In the genomic region with DNA sequence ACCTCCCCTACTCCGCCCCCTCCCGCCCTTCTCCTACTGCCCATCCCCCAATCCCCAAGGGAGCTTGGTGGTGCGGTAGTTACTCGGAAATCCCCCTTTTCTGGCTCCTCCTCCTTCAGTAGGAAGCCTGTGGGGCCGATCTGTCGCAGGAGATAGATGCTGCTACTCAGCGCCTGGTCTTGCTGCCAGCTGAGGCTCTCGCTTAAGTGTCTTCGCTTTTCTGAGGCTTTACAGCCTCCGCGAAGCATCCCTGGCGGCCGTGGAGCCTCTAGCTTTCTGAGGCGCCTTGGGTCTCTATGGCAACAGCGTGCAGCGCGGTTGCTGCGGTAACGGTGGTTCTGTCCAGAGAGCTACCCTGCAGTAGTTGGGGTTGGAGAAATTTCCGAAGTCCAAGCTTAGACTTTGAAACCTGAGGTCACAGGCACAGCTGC, we compare ENCODE assay signal across 8 mouse cellular contexts. TPM values are rescaled to one million over a fixed set of nuclear protein-coding genes. Genes with fewer than 3 reads are reported as not detected.
DNase-seq lines count a peak whose midpoint lies in the region; ATAC-seq and TF ChIP-seq lines count a peak whose summit lies in the region.

A gene (minus strand): TSS at position 298 of the 431 bp plus-strand sequence.

- H3K27ac ChIP-seq in thymus, adult 2 months (ENCODE audit: control insufficient read depth, insufficient read depth, low read length), result no peak within 1 kb of the TSS
- H3K27ac ChIP-seq in heart, embryonic 13.5 days (replicated peaks), result no peak within 1 kb of the TSS
- no peak within 1 kb of the TSS for H3K27ac ChIP-seq in kidney, embryonic 16.5 days (ENCODE audit: low read length)
- no peak within 1 kb of the TSS for H3K27ac ChIP-seq in limb, embryonic 14.5 days (replicated peaks; ENCODE audit: low read depth, low read length)
- H3K27ac ChIP-seq in stomach, embryonic 16.5 days (ENCODE audit: low read length), result no peak within 1 kb of the TSS

- ATAC-seq in heart, embryonic 13.5 days (ENCODE audit: extremely low read depth, insufficient number of reproducible peaks, low FRiP score, low TSS enrichment), result no peak
- peak; percentile 83; the same call in 1 of the 2 replicates for ATAC-seq in kidney, embryonic 16.5 days (ENCODE audit: low FRiP score, low TSS enrichment)
- peak; percentile 60 for ATAC-seq in limb, embryonic 14.5 days (ENCODE audit: low FRiP score, low read depth)
- ATAC-seq in stomach, embryonic 16.5 days (ENCODE audit: insufficient read depth, low FRiP score), result peak; percentile 64

- 0 out of 2 replicates have a peak, but pooled peaks cover 3% of the 10 kb centered on the region for H3K4me1 ChIP-seq in thymus, adult 2 months (replicated peaks; ENCODE audit: control insufficient read depth, insufficient read depth, low read length)
- H3K4me1 ChIP-seq in heart, embryonic 13.5 days, result peaks cover 5% of the 10 kb centered on the region; the same call in 1 of the 2 replicates
- H3K4me1 ChIP-seq in kidney, embryonic 16.5 days (ENCODE audit: insufficient read depth, low read length), result no peaks in the 10 kb centered on the region
- H3K4me1 ChIP-seq in limb, embryonic 14.5 days (ENCODE audit: control insufficient read depth, insufficient read depth, low read length), result peaks cover 5% of the 10 kb centered on the region
- no peaks in the 10 kb centered on the region for H3K4me1 ChIP-seq in stomach, embryonic 16.5 days (ENCODE audit: control insufficient read depth, insufficient read depth, low read length)

- H3K9ac ChIP-seq in heart, embryonic 13.5 days, result no peak within 1 kb of the TSS
- H3K9ac ChIP-seq in kidney, embryonic 16.5 days (replicated peaks; ENCODE audit: low read length), result no peak within 1 kb of the TSS
- no peak within 1 kb of the TSS for H3K9ac ChIP-seq in limb, embryonic 14.5 days (ENCODE audit: low read depth, low read length, severe bottlenecking)
- no peak within 1 kb of the TSS for H3K9ac ChIP-seq in stomach, embryonic 16.5 days (ENCODE audit: low read length)

- no peak for TF ChIP-seq CTCF in thymus, adult 2 months (IDR thresholded peaks at IDR 0.05; ENCODE audit: borderline replicate concordance, control insufficient read depth, extremely low read depth, insufficient read depth, low read length, poor library complexity)

- no peaks in the 10 kb centered on the region for H3K27me3 ChIP-seq in thymus, adult 2 months (ENCODE audit: control insufficient read depth, insufficient read depth, low read length)
- H3K27me3 ChIP-seq in heart, embryonic 13.5 days (replicated peaks), result no peaks in the 10 kb centered on the region
- H3K27me3 ChIP-seq in kidney, embryonic 16.5 days (ENCODE audit: insufficient read depth, low read length), result no peaks in the 10 kb centered on the region
- no peaks in the 10 kb centered on the region for H3K27me3 ChIP-seq in limb, embryonic 14.5 days (ENCODE audit: control insufficient read depth, insufficient read depth, low read length)
- H3K27me3 ChIP-seq in stomach, embryonic 16.5 days (ENCODE audit: control insufficient read depth, insufficient read depth, low read length), result no peaks in the 10 kb centered on the region

- H3K9me3 ChIP-seq in heart, embryonic 13.5 days, result no peaks in the 10 kb centered on the region
- H3K9me3 ChIP-seq in kidney, embryonic 16.5 days (ENCODE audit: low read length), result no peaks in the 10 kb centered on the region
- no peaks in the 10 kb centered on the region for H3K9me3 ChIP-seq in limb, embryonic 14.5 days (ENCODE audit: control insufficient read depth, low read length)
- no peaks in the 10 kb centered on the region for H3K9me3 ChIP-seq in stomach, embryonic 16.5 days (replicated peaks; ENCODE audit: control insufficient read depth, low read length)

- DNase-seq in thymus, adult 2 months, result peak; percentile 10
- DNase-seq in thymus, adult 18-20 months, result no peak
- peak; percentile 75 for DNase-seq in embryo, embryonic 9.5 days (ENCODE audit: extremely low spot score)
- peak; percentile 57 for DNase-seq in limb, embryonic 14.5 days (ENCODE audit: low spot score)
- peak; percentile 9 to 30 for DNase-seq in natural killer cell, adult 2 months (ENCODE audit: low spot score in 2 of 2)

- H3K4me3 ChIP-seq in thymus, adult 2 months (ENCODE audit: control insufficient read depth, insufficient read depth, low read length), result no peak within 1 kb of the TSS
- peak within 1 kb of the TSS; percentile 38 for H3K4me3 ChIP-seq in heart, embryonic 13.5 days
- peak within 1 kb of the TSS; percentile 26 for H3K4me3 ChIP-seq in kidney, embryonic 16.5 days (ENCODE audit: low read length)
- H3K4me3 ChIP-seq in limb, embryonic 14.5 days (replicated peaks; ENCODE audit: low read length), result peak within 1 kb of the TSS; percentile 16
- H3K4me3 ChIP-seq in stomach, embryonic 16.5 days (replicated peaks; ENCODE audit: low read length), result peak within 1 kb of the TSS; percentile 25

- no peaks in the 10 kb centered on the region for H3K36me3 ChIP-seq in thymus, adult 2 months (ENCODE audit: control insufficient read depth, insufficient read depth, low read length)
- H3K36me3 ChIP-seq in heart, embryonic 13.5 days, result no peaks in the 10 kb centered on the region
- H3K36me3 ChIP-seq in kidney, embryonic 16.5 days (ENCODE audit: insufficient read depth, low read length), result no peaks in the 10 kb centered on the region
- no peaks in the 10 kb centered on the region for H3K36me3 ChIP-seq in limb, embryonic 14.5 days (ENCODE audit: control insufficient read depth, insufficient read depth, low read length)
- H3K36me3 ChIP-seq in stomach, embryonic 16.5 days (ENCODE audit: control insufficient read depth, insufficient read depth, low read length), result no peaks in the 10 kb centered on the region

- peak within 1 kb of the TSS; percentile 66 for H3K4me2 ChIP-seq in heart, embryonic 13.5 days
- H3K4me2 ChIP-seq in kidney, embryonic 16.5 days (replicated peaks; ENCODE audit: low read depth, low read length), result peak within 1 kb of the TSS; percentile 51
- H3K4me2 ChIP-seq in limb, embryonic 14.5 days (replicated peaks; ENCODE audit: low read depth, low read length, severe bottlenecking), result peak within 1 kb of the TSS; percentile 44
- peak within 1 kb of the TSS; percentile 40 for H3K4me2 ChIP-seq in stomach, embryonic 16.5 days (ENCODE audit: low read depth, low read length)

- 2% methylated on average over 20 of the region's 20 CpGs for WGBS in thymus, adult 2 months
- under 1% methylated on average over 20 of the region's 20 CpGs for WGBS in heart, embryonic 13.5 days
- under 1% methylated on average over 20 of the region's 20 CpGs for WGBS in kidney, embryonic 16.5 days
- under 1% methylated on average over 20 of the region's 20 CpGs for WGBS in limb, embryonic 14.5 days
- WGBS in stomach, embryonic 16.5 days, result 2% methylated on average over 20 of the region's 20 CpGs

- TF ChIP-seq POLR2A in thymus, adult 2 months (IDR thresholded peaks at IDR 0.05; ENCODE audit: control insufficient read depth, extremely low read depth, insufficient read depth, low read length, poor library complexity), result no peak
- no peak for TF ChIP-seq POLR2A in limb, embryonic 14.5 days (IDR thresholded peaks at IDR 0.05; ENCODE audit: borderline replicate concordance, extremely low read depth, insufficient read depth, insufficient read length)

RNA-seq across cellular contexts. Expression of the gene that starts here (rescaled TPM):
- polyA plus RNA-seq in thymus, adult 2 months (2012; rRNA removed), result not detected in 2 replicates
- not detected in 2 replicates for polyA plus RNA-seq in heart, embryonic 13.5 days (2015; fragmentation: Nextera tagmentation; extraction: Ambion mirVana)
- polyA plus RNA-seq in kidney, embryonic 16.5 days (2015; fragmentation: Nextera tagmentation; extraction: Ambion mirVana), result not detected in 2 replicates
- not detected in 2 replicates for polyA plus RNA-seq in limb, embryonic 14.5 days (2012; rRNA removed)
- polyA plus RNA-seq in limb, embryonic 14.5 days (2014; fragmentation: Nextera tagmentation; extraction: Ambion mirVana), result not detected in 2 replicates
- not detected in 2 replicates for polyA plus RNA-seq in stomach, embryonic 16.5 days (2015; fragmentation: Nextera tagmentation; extraction: Ambion mirVana)

Comparison
In these comparisons a context has a peak if more than half of its experiments do, and no peak if none do; other contexts are left out.
1. Peak in DNase-seq in thymus, adult 2 months; RNA of the gene not detected or under 1 TPM.
2. Peak in ATAC-seq, H3K4me3 ChIP-seq and H3K4me2 ChIP-seq in kidney, embryonic 16.5 days; RNA of the gene not detected or under 1 TPM.
3. Peak in DNase-seq, ATAC-seq, H3K4me3 ChIP-seq and H3K4me2 ChIP-seq in limb, embryonic 14.5 days; RNA of the gene not detected or under 1 TPM.
4. Peak in ATAC-seq, H3K4me3 ChIP-seq and H3K4me2 ChIP-seq in stomach, embryonic 16.5 days; RNA of the gene not detected or under 1 TPM.
5. DNase-seq: peak in embryo, embryonic 9.5 days (single experiment) and natural killer cell, adult 2 months (2 of 2); none in thymus, adult 18-20 months (0 of 2).
6. Peak in every context shown above with its lines, with median percentiles within 50 percentile points of each other: H3K4me2 ChIP-seq.